Mouse (Mus musculus): Measurements from ENCODE around the gene Fubp3. TPM values are rescaled to one million over a fixed set of nuclear protein-coding genes. Genes with fewer than 3 reads are reported as not detected.

Gene Fubp3
- polyA plus RNA-seq, 1 experiment from 2014 or later: 89.5 TPM

GRCm38 (mm10) chr2:31591799-31592484 lies 19.5 kb downstream of the Fubp3 start:
- WGBS: 66% methylated on average over 9 of the region's 9 CpGs
- Histone ChIP-seq H3K36me3 (ENCODE audit: insufficient read depth) (peaks cover 64% of the 10 kb centered on the region), H3K4me2 (no peak overlapping the region), H3K9me3 (ENCODE audit: low read depth, low read length) (no peaks in the 10 kb centered on the region), H3K9ac (no peak overlapping the region), H3K27me3 (ENCODE audit: insufficient read depth, low read length) (no peaks in the 10 kb centered on the region), H3K4me1 (ENCODE audit: insufficient read depth) (no peaks in the 10 kb centered on the region), H3K27ac (ENCODE audit: low read depth) (no peak overlapping the region), H3K4me3 (ENCODE audit: low read depth, low read length) (no peak overlapping the region)
- no peak for TF ChIP-seq CTCF (IDR thresholded peaks at IDR 0.05; ENCODE audit: low read depth)
- DNase-seq (peak; percentile 28), ATAC-seq (ENCODE audit: insufficient read depth) (no peak)

- no peak for TF ChIP-seq CTCF (IDR thresholded peaks at IDR 0.05; ENCODE audit: low read depth)
- H3K4me3 ChIP-seq (ENCODE audit: low read depth, low read length): no peak overlapping the region
- no peak overlapping the region for H3K27ac ChIP-seq (ENCODE audit: low read depth)
- H3K4me1 ChIP-seq (ENCODE audit: insufficient read depth): no peaks in the 10 kb centered on the region
- H3K27me3 ChIP-seq (ENCODE audit: insufficient read depth, low read length): no peaks in the 10 kb centered on the region
- WGBS: 90% methylated on average over 1 of the region's 1 CpGs
- no peak overlapping the region for H3K4me2 ChIP-seq
- no peaks in the 10 kb centered on the region for H3K9me3 ChIP-seq (ENCODE audit: low read depth, low read length)
- DNase-seq: no peak
- peaks cover 94% of the 10 kb centered on the region for H3K36me3 ChIP-seq (ENCODE audit: insufficient read depth)
- no peak overlapping the region for H3K9ac ChIP-seq
- ATAC-seq (ENCODE audit: insufficient read depth): no peak
These were observed 35.1 kb downstream of the Fubp3 start for GRCm38 (mm10) chr2:31607555-31607954.

- no peaks in the 10 kb centered on the region for H3K9me3 ChIP-seq (ENCODE audit: low read depth, low read length)
- H3K27me3 ChIP-seq (ENCODE audit: insufficient read depth, low read length): no peaks in the 10 kb centered on the region
- no peak overlapping the region for H3K4me3 ChIP-seq (ENCODE audit: low read depth, low read length)
- H3K27ac ChIP-seq (ENCODE audit: low read depth): no peak overlapping the region
- no peak overlapping the region for H3K4me2 ChIP-seq
- peak; percentile 27; the same call in 1 of the 2 replicates for TF ChIP-seq CTCF (IDR thresholded peaks at IDR 0.05; ENCODE audit: low read depth)
- H3K36me3 ChIP-seq (ENCODE audit: insufficient read depth): peaks cover 98% of the 10 kb centered on the region
- DNase-seq (no peak), ATAC-seq (ENCODE audit: insufficient read depth) (no peak)
- 29% methylated on average over 7 of the region's 7 CpGs for WGBS
- no peak overlapping the region for H3K9ac ChIP-seq
- H3K4me1 ChIP-seq (ENCODE audit: insufficient read depth): no peaks in the 10 kb centered on the region
These were observed 37.4 kb downstream of the Fubp3 start for GRCm38 (mm10) chr2:31609859-31610261.

GRCm38 (mm10) chr2:31610922-31611321 lies 38.5 kb downstream of the Fubp3 start:
- Histone ChIP-seq H3K4me1 (ENCODE audit: insufficient read depth) (no peaks in the 10 kb centered on the region), H3K9ac (no peak overlapping the region), H3K9me3 (ENCODE audit: low read depth, low read length) (no peaks in the 10 kb centered on the region), H3K4me3 (ENCODE audit: low read depth, low read length) (no peak overlapping the region), H3K4me2 (no peak overlapping the region), H3K27me3 (ENCODE audit: insufficient read depth, low read length) (no peaks in the 10 kb centered on the region), H3K36me3 (ENCODE audit: insufficient read depth) (peaks cover 98% of the 10 kb centered on the region), H3K27ac (ENCODE audit: low read depth) (no peak overlapping the region)
- ATAC-seq (ENCODE audit: insufficient read depth) (no peak), DNase-seq (no peak)
- no peak for TF ChIP-seq CTCF (IDR thresholded peaks at IDR 0.05; ENCODE audit: low read depth)
- WGBS: 75% methylated on average over 4 of the region's 4 CpGs

GRCm38 (mm10) chr2:31611400-31611799 lies 38.9 kb downstream of the Fubp3 start:
- WGBS: 81% methylated on average over 8 of the region's 8 CpGs
- peak; percentile 32; the same call in 1 of the 2 replicates for TF ChIP-seq CTCF (IDR thresholded peaks at IDR 0.05; ENCODE audit: low read depth)
- H3K9ac ChIP-seq: no peak overlapping the region
- DNase-seq (no peak), ATAC-seq (ENCODE audit: insufficient read depth) (no peak)
- H3K27me3 ChIP-seq (ENCODE audit: insufficient read depth, low read length): no peaks in the 10 kb centered on the region
- H3K4me2 ChIP-seq: no peak overlapping the region
- no peak overlapping the region for H3K4me3 ChIP-seq (ENCODE audit: low read depth, low read length)
- H3K9me3 ChIP-seq (ENCODE audit: low read depth, low read length): no peaks in the 10 kb centered on the region
- H3K36me3 ChIP-seq (ENCODE audit: insufficient read depth): peaks cover 97% of the 10 kb centered on the region
- H3K4me1 ChIP-seq (ENCODE audit: insufficient read depth): no peaks in the 10 kb centered on the region
- H3K27ac ChIP-seq (ENCODE audit: low read depth): no peak overlapping the region

GRCm38 (mm10) chr2:31612627-31613026 lies 40.2 kb downstream of the Fubp3 start:
- H3K4me3 ChIP-seq (ENCODE audit: low read depth, low read length): no peak overlapping the region
- 76% methylated on average over 6 of the region's 6 CpGs for WGBS
- ATAC-seq (ENCODE audit: insufficient read depth) (no peak), DNase-seq (no peak)
- H3K27ac ChIP-seq (ENCODE audit: low read depth): no peak overlapping the region
- H3K4me1 ChIP-seq (ENCODE audit: insufficient read depth): no peaks in the 10 kb centered on the region
- no peaks in the 10 kb centered on the region for H3K9me3 ChIP-seq (ENCODE audit: low read depth, low read length)
- no peak overlapping the region for H3K9ac ChIP-seq
- TF ChIP-seq CTCF (IDR thresholded peaks at IDR 0.05; ENCODE audit: low read depth): no peak
- H3K4me2 ChIP-seq: no peak overlapping the region
- H3K27me3 ChIP-seq (ENCODE audit: insufficient read depth, low read length): no peaks in the 10 kb centered on the region
- H3K36me3 ChIP-seq (ENCODE audit: insufficient read depth): peaks cover 88% of the 10 kb centered on the region

GRCm38 (mm10) chr2:31613781-31614180 lies 41.3 kb downstream of the Fubp3 start:
- Histone ChIP-seq H3K4me3 (ENCODE audit: low read depth, low read length) (no peak overlapping the region), H3K36me3 (ENCODE audit: insufficient read depth) (peaks cover 81% of the 10 kb centered on the region), H3K27me3 (ENCODE audit: insufficient read depth, low read length) (no peaks in the 10 kb centered on the region), H3K4me1 (ENCODE audit: insufficient read depth) (no peaks in the 10 kb centered on the region), H3K9me3 (ENCODE audit: low read depth, low read length) (no peaks in the 10 kb centered on the region), H3K9ac (no peak overlapping the region), H3K27ac (ENCODE audit: low read depth) (no peak overlapping the region), H3K4me2 (no peak overlapping the region)
- no peak for TF ChIP-seq CTCF (IDR thresholded peaks at IDR 0.05; ENCODE audit: low read depth)
- 76% methylated on average over 7 of the region's 7 CpGs for whole genome bisulfite sequencing
- ATAC-seq (ENCODE audit: insufficient read depth) (no peak), DNase-seq (no peak)

Data from lung, embryonic 14.5 days (tissue).